Mouse (Mus musculus): Measurements from ENCODE around the gene Gprin1.

DNA sequence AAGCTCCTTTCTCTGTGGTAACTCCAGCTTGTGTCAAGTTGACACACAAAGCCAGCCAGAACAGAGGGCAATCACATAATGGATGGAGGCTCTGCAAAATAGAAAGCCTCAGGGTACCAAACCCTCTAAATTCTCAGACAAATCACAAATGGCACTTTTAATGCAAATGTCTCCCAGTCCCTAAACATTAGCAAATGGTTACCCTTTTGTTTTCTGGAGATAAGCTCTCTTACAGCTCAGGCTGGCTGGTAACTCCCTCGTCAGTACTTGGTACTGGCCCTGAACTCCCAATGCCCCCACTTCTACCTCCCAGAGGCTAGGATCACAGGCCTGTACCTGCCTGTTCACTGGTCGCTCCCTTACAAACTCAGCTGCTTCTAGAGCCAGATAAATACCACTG is 33.6 kb upstream of the Gprin1 start:
- TF ChIP-seq CTCF (IDR thresholded peaks at IDR 0.05; ENCODE audit: insufficient read depth, low read length) (no peak), POLR2A (IDR thresholded peaks at IDR 0.05; ENCODE audit: borderline replicate concordance, extremely low read depth, low read depth, low read length) (no peak)

All from lung, adult 2 months (tissue).